Mouse (Mus musculus) lung, adult 2 months (tissue): ENCODE measurements around the gene Setd7.
A peak's percentile ranks its signal among the peaks of the same experiment; 100 is the strongest.

Source experiments
- CTCF ChIP-seq: fragments of 200-500 bp; IDR thresholded peaks from 2 replicates; pipeline ENCODE4 v1.5.1; 2011; ENCODE audit warnings: mild to moderate bottlenecking, low read length, control low read depth; ENCODE audit not compliant: insufficient read depth
- POLR2A ChIP-seq: fragments of 200-500 bp; IDR thresholded peaks from 2 replicates; pipeline ENCODE4 v1.6.1; 2011; ENCODE audit warnings: low read depth, mild to moderate bottlenecking, control low read depth, low read length, borderline replicate concordance; ENCODE audit errors: extremely low read depth

GRCm38 (mm10) chr3:51539567-51540408 is 20.9 kb downstream of the Setd7 start:
- TF ChIP-seq POLR2A (no peak), CTCF (peak; percentile 91)
